Mouse (Mus musculus): ENCODE measurements at regions not wholly inside any gene's neighbourhood (a gene's known extent, or its start where the extent isn't known, plus 50 kb on each side); places are given as distances from the start of the nearest gene placed in this dataset.

- WGBS: 87% methylated on average over 9 of the region's 9 CpGs
- Histone ChIP-seq H3K27me3 (no peaks in the 10 kb centered on the region), H3K4me1 (replicated peaks) (no peaks in the 10 kb centered on the region), H3K9me3 (no peaks in the 10 kb centered on the region), H3K9ac (no peak overlapping the region), H3K4me3 (no peak overlapping the region), H3K36me3 (no peaks in the 10 kb centered on the region), H3K27ac (no peak overlapping the region), H3K4me2 (no peak overlapping the region)
- ATAC-seq (ENCODE audit: low FRiP score): no peak
These were observed 54.0 kb upstream of the Xpo1 start for GRCm38 (mm10) chr11:23201701-23202449.

DNA sequence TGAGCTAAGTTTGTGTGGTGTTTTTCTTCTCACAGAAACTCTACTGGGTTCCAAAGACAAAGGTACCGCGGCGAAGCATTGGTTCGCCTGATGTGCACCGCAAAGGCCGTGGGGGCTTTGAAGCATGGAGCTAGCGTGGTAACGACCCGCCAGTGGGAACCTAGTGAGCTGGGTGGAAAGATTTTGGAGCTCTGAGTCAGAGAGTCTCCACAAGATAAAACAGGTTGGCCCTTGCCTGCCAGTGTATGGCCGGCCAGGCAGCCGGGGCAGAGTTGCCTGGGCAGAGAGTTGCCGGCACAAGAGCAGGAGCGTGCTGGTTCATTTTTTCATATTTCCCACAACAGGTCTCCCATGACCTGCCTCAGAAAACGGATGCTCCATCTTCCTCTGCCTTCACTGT is 52.3 kb upstream of the Xpo1 start:
- no peaks in the 10 kb centered on the region for H3K27me3 ChIP-seq
- H3K36me3 ChIP-seq: no peaks in the 10 kb centered on the region
- H3K4me3 ChIP-seq: no peak overlapping the region
- H3K4me1 ChIP-seq (replicated peaks): no peaks in the 10 kb centered on the region
- 89% methylated on average over 14 of the region's 14 CpGs for WGBS
- H3K9me3 ChIP-seq: no peaks in the 10 kb centered on the region
- H3K9ac ChIP-seq: no peak overlapping the region
- no peak overlapping the region for H3K4me2 ChIP-seq
- H3K27ac ChIP-seq: no peak overlapping the region
- no peak for ATAC-seq (ENCODE audit: low FRiP score)

DNA sequence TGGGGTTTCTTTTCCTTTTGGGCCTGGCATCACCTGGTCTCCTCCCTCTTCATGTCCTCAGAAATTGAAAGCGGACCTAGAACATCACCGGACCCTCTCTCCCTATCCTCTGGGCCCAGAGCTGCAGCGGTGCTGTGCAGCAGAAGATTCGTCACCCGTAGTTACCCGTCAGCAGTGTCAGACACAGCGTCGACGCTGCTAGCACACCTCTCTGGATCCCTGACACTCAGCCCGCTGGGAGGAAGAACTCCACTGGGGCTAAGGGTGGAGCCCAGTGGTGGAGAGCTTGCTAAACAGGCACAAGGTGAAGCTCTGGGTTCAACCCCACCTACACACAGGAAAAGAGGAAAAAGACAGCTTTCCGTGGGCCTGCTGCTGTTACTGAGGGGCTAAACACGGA is 51.8 kb upstream of the Xpo1 start:
- no peak overlapping the region for H3K4me3 ChIP-seq
- 77% methylated on average over 12 of the region's 12 CpGs for WGBS
- no peaks in the 10 kb centered on the region for H3K27me3 ChIP-seq
- no peak overlapping the region for H3K4me2 ChIP-seq
- H3K36me3 ChIP-seq: no peaks in the 10 kb centered on the region
- H3K9ac ChIP-seq: no peak overlapping the region
- H3K27ac ChIP-seq: no peak overlapping the region
- no peaks in the 10 kb centered on the region for H3K4me1 ChIP-seq (replicated peaks)
- H3K9me3 ChIP-seq: no peaks in the 10 kb centered on the region
- no peak for ATAC-seq (ENCODE audit: low FRiP score)

All from hindbrain, embryonic 13.5 days (tissue).